Mouse (Mus musculus) retina, adult 2 months (tissue): ENCODE data around the gene Hip1r.
"Not testable (repeated sequence)": the region's sequence is repeated elsewhere in the genome, so short reads cannot be mapped to it uniquely, and the experiment has no call there.

Source experiments
- DNase-seq: peaks from one replicate; pipeline ENCODE4 v3.0.0-alpha.2; 2012; ENCODE audit warnings: low read depth, low spot score

Gene Hip1r

DNA sequence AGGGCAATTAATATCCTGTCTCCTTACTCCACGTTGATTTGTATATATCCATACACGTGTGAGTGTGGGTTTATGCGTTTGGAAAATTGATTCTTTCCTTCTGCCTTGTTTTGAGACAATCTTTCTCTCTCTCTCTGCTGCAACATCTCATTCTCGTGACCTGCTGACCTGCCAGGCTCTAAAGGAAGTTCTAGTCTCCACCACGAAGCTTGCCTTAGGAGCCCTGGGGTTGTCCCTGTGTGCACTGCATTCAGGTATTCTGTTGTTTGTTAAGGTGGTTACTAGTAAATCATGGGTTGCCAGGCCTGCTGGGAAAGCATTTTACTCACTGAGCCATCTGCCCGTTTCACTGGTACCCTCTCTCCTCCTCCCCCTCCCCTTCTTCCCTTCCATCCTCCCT is 62.9 kb downstream of the Hip1r start:
- no peak for DNase-seq

- no peak for DNase-seq
These were observed 63.4 kb downstream of the Hip1r start for GRCm38 (mm10) chr5:124036836-124037235.

DNA sequence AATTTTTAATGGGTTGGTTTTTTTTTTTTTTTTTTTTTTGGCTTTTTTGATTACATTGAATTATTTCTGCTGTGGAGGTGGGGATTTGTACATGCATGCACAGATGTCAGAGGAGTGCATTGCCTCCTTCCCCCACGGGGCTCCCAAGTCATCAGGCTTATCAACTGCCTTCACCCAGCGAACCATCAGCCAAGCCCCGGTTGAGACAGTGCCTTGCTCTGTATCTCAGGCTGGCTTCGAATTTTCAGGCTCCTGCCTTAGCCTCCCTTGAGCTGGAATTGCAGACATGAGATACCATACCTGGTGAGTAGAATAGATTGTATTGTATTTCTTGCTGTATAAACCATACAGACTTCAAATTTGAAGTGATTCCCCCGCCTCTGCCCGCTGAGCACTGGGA is 66.2 kb downstream of the Hip1r start:
- DNase-seq = no peak

GRCm38 (mm10) chr5:124041097-124041496 is 67.7 kb downstream of the Hip1r start:
- DNase-seq = no peak

DNA sequence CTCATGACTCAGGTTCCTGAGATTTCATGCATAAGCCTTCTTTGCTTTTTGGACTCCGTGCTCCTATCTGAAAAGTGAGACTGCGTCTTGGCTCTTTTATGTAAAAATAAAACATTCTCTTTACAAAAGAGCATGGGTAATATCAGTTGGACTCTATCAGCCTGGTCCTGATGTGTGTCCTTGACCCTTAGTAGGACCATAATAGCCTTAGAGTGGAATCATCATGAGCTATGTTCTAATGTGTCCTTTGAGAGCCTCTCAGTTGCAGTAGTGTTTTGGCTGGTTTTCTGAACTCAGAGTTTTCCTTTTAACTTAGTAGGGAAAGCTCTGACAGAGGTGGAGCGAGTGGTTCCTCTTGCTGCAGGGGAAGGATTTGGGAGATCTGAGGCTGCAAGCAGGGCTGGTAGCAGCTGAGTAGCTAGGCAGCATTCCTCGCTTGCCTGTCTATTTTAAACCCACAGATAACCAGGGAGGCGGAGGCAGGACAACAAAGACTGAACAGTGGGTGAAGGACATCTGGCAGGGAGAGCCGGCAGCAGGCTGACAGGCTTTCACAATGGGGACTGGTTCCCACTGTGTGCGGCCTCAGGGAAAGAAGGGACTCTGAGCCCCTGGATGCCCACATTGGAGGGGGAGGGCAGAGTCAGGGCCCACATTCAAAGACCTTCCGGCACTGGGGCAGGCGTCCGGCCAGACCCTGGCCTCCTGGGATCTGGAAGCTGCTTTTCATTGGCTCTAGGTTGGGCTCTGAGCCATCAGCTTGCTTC is 70.0 kb downstream of the Hip1r start:
- no peak for DNase-seq

GRCm38 (mm10) chr5:124043999-124044398 is 70.6 kb downstream of the Hip1r start:
- no peak for DNase-seq

- no peak for DNase-seq
These were observed 72.1 kb downstream of the Hip1r start for GRCm38 (mm10) chr5:124045453-124046010.

DNA sequence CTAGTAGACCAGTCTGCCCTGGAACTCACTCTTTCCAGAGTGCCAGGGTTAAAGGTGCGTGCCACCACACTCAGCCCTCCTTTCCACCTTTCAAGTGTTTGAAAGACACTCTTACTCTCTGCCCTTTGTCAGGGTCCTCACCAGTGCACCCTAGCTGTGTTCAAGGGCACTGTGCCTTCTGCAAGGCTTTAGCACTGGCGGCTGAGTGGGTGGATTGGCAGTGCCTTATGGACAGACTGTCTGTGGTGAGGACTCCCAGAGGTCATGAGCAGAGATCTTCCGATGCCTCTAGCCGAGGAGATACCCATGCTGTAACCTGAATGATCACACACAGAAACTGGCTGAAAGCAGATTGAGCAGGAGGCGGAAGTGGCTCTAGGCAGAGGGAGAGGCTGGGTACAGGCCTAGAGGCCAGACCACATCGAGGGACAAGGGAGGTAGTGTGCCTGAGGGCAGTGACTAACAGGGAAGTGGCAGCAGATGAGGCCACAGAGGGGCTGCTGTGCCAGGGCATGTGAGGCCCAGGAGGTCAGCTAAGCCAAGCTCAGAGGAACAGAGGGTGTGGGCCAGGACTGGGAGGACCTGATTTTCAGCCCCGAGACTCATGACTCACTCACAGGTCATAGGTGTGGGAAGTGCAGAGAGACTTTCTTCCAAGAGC is 73.4 kb downstream of the Hip1r start:
- DNase-seq = no peak

DNA sequence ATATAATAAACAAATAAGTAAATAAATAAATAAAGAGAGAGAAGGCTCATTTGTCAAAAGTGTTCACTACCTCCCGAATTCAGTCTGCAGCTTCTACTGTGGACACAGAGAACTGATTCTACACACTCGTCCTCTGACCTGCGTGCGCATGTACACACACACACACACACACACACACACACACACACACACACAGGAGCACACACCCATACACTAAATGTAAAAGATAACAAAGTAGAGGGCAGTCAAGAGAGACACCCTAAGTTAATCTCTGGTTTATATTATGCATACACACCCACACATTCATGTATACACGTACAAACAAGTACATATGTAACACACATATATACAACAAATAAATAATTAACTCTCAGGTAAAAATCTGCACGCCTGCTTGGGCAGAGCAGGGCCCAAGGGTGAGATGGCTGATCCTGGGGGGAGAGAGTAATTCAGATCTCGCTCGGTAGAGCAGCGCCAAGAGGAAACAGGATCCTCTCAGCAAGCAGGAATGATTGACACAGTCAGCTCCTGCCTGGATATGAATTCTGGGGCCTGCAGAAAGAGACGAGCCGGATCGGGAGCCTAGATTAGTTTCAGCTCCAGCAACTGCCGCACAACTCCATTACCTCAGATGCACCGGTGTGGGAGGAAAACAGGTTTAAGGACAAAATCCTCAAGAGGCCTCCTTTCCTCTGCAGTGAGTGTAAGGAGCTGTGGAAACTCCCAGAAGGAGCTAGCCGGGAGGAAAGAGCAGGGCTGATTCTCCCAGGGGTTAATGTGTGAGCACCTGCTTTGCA is 76.0 kb downstream of the Hip1r start:
- no peak for DNase-seq

DNA sequence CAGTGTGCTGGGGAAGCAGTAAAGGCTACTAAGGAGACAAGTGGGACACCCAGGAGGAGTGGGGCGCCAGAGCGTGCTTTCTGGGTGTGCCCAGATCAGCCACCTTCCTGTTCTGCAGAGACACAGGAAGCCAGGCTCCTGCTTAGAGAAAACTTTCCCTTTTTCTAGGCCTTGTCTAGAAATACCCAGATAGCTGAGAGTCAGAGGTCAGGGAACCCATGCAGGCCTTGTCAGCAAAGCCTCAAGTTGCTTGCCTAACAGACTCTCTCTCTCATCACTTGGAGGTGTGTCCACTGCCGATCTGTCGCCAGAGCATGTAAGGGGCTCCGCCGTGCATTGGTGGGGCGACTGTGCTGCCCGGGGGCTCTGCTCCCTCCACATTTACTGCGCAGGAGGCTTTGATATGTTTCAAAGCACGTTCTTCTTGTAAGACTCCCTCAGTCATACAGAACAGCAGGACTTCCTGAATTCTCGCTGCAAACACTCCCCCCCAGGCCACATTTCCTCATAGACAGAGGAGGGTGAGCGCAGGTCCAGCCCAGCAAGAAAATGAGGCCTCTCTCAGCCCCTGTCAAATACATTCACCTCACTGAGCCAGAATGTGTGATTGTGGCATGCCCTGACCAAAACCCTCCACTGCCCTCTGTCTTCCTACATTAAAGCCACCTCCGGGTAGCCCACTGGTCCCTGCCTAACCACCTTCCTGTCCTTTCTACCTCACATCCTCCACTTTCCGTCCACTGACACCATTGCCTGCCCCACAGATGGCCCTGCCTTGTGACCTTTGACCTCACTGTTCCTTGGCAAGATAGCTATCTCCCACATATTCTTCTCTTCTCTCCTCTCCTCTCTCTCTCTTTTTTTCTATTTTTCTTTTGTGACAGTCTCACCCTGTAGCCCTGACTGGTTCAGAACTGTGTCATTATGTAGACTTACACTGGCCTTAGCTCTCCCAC is 76.9 kb downstream of the Hip1r start:
- DNase-seq = no peak

DNA sequence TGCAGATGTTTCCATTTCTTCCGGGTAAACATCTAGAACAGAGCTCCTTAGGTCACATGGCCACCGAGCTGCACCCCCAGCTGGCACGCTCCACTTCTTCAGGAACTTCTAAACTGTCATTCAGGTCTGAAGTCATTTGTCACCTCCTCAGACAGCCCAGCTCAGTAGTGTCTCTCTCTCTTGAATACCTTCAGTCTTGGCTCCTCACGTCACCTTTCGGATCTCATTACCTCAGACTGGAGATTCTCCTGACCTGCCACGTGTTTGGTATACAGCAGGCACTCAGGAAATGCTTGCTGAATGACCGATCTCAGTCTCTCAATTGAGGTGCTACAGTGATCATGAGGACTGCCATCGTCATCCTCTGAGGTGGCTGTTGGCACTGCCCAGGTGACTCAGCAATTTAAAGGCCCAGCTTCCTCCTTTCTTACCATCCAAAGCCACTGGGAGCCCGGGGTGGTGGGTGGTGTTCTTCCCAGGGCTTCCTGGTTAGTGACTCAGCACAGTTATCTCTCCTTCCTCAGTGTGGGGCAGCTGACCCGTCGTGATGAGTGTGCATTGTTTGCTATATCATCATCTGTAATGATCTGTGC is 78.6 kb downstream of the Hip1r start:
- DNase-seq = no peak

GRCm38 (mm10) chr5:124052641-124053040 is 79.2 kb downstream of the Hip1r start:
- not testable (repeated sequence) for DNase-seq
